Mouse (Mus musculus) embryonic facial prominence, embryonic 11.5 days (tissue): ENCODE data around the gene Gtf2h3. TPM values are rescaled to one million over a fixed set of nuclear protein-coding genes. Genes with fewer than 3 reads are reported as not detected.
"Not testable (repeated sequence)": the region's sequence is repeated elsewhere in the genome, so short reads cannot be mapped to it uniquely, and the experiment has no call there.

ENCODE experiments used
- ATAC-seq: fragments of 200-750 bp; cut with Nextera tagmentation; replicated peaks from 2 replicates; pipeline ENCODE4 v1.8.0; 2017; ENCODE audit warnings: low read depth; ENCODE audit not compliant: insufficient number of reproducible peaks, low FRiP score, low TSS enrichment
- DNase-seq: peaks from one replicate; pipeline ENCODE4 v3.0.0-alpha.2; 2015; ENCODE audit warnings: low spot score
- H3K27ac ChIP-seq: fragments of 300-500 bp; sonication (generic); replicated peaks from 2 replicates; pipeline ENCODE4 v1.5.1; 2014; ENCODE audit warnings: mild to moderate bottlenecking, low read depth, low read length, control low read depth
- H3K27me3 ChIP-seq: fragments of 300-500 bp; sonication (generic); 2 replicates; pipeline ENCODE4 v1.6.1; 2014; ENCODE audit warnings: mild to moderate bottlenecking, low read length, moderate library complexity, mixed read lengths; ENCODE audit not compliant: control insufficient read depth, insufficient read depth
- H3K36me3 ChIP-seq: fragments of 300-500 bp; sonication (generic); replicated peaks from 2 replicates; pipeline ENCODE4 v1.6.1; 2014; ENCODE audit warnings: low read depth, mild to moderate bottlenecking, low read length, moderate library complexity, mixed read lengths; ENCODE audit not compliant: control insufficient read depth, insufficient read depth
- H3K4me1 ChIP-seq: fragments of 300-500 bp; sonication (generic); 2 replicates; pipeline ENCODE4 v1.6.1; 2014; ENCODE audit warnings: low read length, mixed read lengths; ENCODE audit not compliant: control insufficient read depth, insufficient read depth
- H3K4me2 ChIP-seq: fragments of 300-500 bp; sonication (generic); 2 replicates; pipeline ENCODE4 v1.6.1; 2014; ENCODE audit warnings: low read depth, mild to moderate bottlenecking, control low read depth, low read length, moderate library complexity
- H3K4me3 ChIP-seq: fragments of 300-500 bp; sonication (generic); 2 replicates; pipeline ENCODE4 v1.5.1; 2014; ENCODE audit warnings: low read depth, low read length, control low read depth
- H3K9ac ChIP-seq: fragments of 300-500 bp; sonication (generic); replicated peaks from 2 replicates; pipeline ENCODE4 v1.6.1; 2014; ENCODE audit warnings: mild to moderate bottlenecking, control low read depth, low read length
- H3K9me3 ChIP-seq: fragments of 300-500 bp; sonication (generic); replicated peaks from 2 replicates; pipeline ENCODE4 v1.6.1; 2016; ENCODE audit warnings: mild to moderate bottlenecking, low read length, inconsistent platforms, mixed read lengths; ENCODE audit not compliant: control insufficient read depth
- WGBS: fragments of 180-500 bp; shearing (Covaris S2); extraction: QIAGEN DNeasy Blood & Tissue Kit; methylation state at CpG from one replicate; pipeline ENCODE4 v1.1.7; 2014; 5-methylcytosine and 5-hydroxymethylcytosine counted together
- polyA plus RNA-seq: library from polyadenylated mRNA; unstranded; fragments of >200 nt; fragmentation: Nextera tagmentation; extraction: Ambion mirVana; gene quantifications from 2 replicates; pipeline ENCODE4 v1.2.1, GENCODE M21; 2014

Gene Gtf2h3
- polyA plus RNA-seq, 1 experiment from 2014 or later = 90.1 TPM

DNA sequence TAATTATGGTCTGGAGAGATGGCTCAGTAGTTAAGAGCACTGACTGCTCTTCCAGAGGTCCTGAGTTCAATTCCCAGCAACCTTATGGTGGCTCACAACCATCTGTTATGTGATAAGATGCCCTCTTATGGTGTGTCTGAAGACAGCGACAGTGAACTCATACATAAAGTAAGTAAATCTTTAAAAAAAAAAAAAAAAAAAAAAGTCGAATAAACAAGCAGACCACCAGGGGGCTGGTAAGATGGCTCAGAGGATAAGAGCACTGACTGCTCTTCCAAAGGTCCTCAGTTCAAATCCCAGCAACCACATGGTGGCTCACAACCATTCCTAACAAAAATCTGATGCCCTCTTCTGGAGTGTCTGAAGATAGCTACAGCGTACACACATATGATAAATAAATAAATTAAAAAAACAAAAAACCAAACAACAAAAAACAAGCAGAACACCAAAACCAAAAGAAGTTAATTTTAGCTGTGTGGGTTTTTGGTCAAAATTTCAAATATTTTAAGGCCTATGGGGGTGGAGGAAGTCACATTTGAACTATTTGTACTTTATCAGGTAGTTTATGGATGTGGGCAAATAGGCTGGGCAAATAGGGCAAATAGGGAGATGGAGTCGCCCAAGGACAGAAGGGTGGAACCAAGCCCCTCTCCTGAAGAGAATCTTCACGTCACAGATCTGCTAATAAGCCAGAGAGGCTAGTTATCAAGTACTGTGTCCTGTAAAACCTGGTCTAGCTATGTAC lies 27.4 kb upstream of the Gtf2h3 start:
- not testable (repeated sequence) for H3K4me2 ChIP-seq, H3K4me1 ChIP-seq, H3K9me3 ChIP-seq, ATAC-seq, H3K9ac ChIP-seq, H3K27ac ChIP-seq, H3K27me3 ChIP-seq, H3K36me3 ChIP-seq
- 33% methylated on average over 5 of the region's 5 CpGs for WGBS
- H3K4me3 ChIP-seq = peak overlapping the region; percentile 78; the same call in 1 of the 2 replicates
- peak; percentile 40 for DNase-seq

DNA sequence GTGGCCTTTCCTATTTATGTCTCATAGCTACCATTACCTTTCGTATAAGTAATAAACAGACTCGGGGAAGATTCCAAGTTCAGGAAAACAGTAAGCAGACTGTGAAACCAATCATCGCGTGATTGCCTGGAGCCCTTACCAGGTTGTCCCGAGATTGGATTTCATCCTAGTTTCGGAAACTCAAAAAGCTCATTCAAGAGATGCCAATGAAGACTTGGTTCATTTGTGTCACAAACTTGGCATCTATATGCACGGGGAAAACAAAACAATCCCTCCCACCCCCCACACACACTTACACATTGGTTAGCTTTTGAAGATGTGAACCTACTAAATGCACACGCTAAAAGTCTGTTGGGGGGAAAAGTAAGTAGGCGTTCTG lies 26.9 kb upstream of the Gtf2h3 start:
- ATAC-seq (no peak), DNase-seq (peak; percentile 26)
- H3K9ac ChIP-seq = peak overlapping the region; percentile 73
- peak overlapping the region; percentile 69 for H3K4me2 ChIP-seq
- H3K9me3 ChIP-seq = no peaks in the 10 kb centered on the region
- H3K36me3 ChIP-seq = peaks cover 4% of the 10 kb centered on the region; the same call in 1 of the 2 replicates
- H3K27ac ChIP-seq = peak overlapping the region; percentile 53
- H3K4me1 ChIP-seq = no peaks in the 10 kb centered on the region
- WGBS = 11% methylated on average over 9 of the region's 9 CpGs
- H3K27me3 ChIP-seq = no peaks in the 10 kb centered on the region
- peak overlapping the region; percentile 78 for H3K4me3 ChIP-seq

DNA sequence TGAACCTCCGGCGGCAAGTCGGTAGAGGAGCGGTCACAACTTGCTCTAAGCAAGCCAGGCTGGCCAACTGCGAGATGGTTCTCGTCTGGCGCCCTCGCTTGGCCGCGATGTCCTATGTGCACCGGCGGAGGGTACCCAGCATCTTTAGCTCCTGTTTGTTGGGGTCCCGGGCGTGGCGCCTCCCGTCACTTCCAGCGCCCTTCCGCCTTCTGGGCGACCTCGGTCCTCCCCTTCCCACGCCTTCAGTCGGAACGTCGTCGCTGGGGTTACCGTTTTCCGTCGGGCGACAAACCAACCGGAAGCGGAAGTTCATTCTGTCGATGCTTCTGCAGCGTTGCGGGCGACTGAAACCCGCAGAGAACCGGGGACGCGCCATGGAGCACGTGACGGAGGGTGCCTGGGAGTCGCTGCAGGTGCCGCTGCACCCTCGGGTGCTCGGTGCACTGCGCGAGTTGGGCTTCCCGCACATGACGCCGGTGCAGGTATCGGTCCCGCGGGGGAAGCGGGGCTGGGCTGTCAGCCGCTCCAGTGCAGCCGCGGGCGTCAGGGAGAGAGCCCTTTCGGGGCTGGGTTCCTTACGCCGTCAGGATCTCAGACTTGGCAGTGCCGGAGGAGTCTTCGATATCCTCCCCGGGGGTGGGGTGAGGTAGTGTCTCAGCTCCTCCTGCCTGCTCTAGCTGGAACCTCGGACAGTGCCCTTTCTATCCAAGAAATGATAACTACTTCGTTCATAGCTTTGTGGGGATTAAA lies 26.2 kb upstream of the Gtf2h3 start, which contains the start of gene Ddx55:
Gene Ddx55, plus strand, starts transcription at position 307 of the 750 bp plus-strand sequence.
- DNase-seq (peak; percentile 97), ATAC-seq (peak; percentile 81)
- H3K9ac ChIP-seq = peak within 1 kb of the TSS; percentile 73
- peak within 1 kb of the TSS; percentile 53 for H3K27ac ChIP-seq
- H3K27me3 ChIP-seq = no peaks in the 10 kb centered on the region
- WGBS = under 1% methylated on average over 66 of the region's 66 CpGs
- peaks cover 4% of the 10 kb centered on the region; the same call in 1 of the 2 replicates for H3K36me3 ChIP-seq
- H3K4me2 ChIP-seq = peak within 1 kb of the TSS; percentile 69
- H3K4me1 ChIP-seq = no peaks in the 10 kb centered on the region
- no peaks in the 10 kb centered on the region for H3K9me3 ChIP-seq
- H3K4me3 ChIP-seq = peak within 1 kb of the TSS; percentile 78

DNA sequence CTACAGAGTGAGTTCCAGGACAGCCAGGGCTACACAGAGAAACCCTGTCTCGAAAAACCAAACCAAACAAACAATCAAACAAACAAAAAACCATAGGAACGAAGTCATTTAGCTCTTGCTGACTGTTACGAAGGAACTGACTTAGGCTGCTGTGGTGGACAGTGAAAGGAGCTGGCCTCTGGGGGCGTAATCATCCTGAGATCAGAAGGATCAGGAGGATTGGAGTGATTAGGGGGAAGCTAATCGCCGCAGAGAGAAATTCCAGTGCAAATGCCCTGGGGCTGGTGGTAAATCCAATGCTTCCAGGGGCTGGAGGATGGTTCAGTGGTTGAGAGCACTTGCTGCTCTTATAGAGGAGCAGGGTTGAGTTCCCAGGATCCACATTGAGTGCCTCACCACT lies 25.3 kb upstream of the Gtf2h3 start:
- Histone ChIP-seq H3K9me3 (no peaks in the 10 kb centered on the region), H3K4me1 (no peaks in the 10 kb centered on the region), H3K9ac (no peak overlapping the region), H3K4me2 (peak overlapping the region; percentile 69; the same call in 1 of the 2 replicates), H3K36me3 (peaks cover 4% of the 10 kb centered on the region; the same call in 1 of the 2 replicates), H3K4me3 (no peak overlapping the region), H3K27ac (no peak overlapping the region), H3K27me3 (no peaks in the 10 kb centered on the region)
- WGBS = 55% methylated on average over 6 of the region's 6 CpGs
- no peak for ATAC-seq
- no peak for DNase-seq

DNA sequence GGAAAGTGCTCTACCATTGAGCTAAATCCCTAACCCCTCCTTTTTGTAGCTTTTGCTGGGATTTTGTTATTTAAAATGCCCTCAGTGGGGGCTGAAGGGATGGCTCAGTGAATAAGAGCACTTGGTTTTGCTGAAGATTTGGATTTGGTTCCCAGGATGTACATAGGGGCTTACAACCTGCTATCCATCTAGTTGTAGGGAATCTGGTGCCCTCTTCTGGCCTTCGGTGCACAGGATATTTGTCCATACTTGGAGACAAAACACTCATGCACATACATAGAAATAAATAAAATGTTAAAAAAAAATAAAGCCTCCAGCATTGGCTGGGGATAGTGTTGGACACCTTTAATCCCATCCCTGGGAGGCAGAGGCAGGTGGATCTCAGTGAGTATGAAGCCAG lies 23.8 kb upstream of the Gtf2h3 start:
- DNase-seq = peak; percentile 39
- H3K36me3 ChIP-seq = peaks cover 4% of the 10 kb centered on the region; the same call in 1 of the 2 replicates
- ATAC-seq = no peak
- no peak overlapping the region for H3K4me3 ChIP-seq
- WGBS = 78% methylated on average over 1 of the region's 1 CpGs
- H3K4me2 ChIP-seq = no peak overlapping the region
- no peak overlapping the region for H3K9ac ChIP-seq
- H3K27ac ChIP-seq = no peak overlapping the region
- no peaks in the 10 kb centered on the region for H3K4me1 ChIP-seq
- no peaks in the 10 kb centered on the region for H3K27me3 ChIP-seq
- H3K9me3 ChIP-seq = no peaks in the 10 kb centered on the region

DNA sequence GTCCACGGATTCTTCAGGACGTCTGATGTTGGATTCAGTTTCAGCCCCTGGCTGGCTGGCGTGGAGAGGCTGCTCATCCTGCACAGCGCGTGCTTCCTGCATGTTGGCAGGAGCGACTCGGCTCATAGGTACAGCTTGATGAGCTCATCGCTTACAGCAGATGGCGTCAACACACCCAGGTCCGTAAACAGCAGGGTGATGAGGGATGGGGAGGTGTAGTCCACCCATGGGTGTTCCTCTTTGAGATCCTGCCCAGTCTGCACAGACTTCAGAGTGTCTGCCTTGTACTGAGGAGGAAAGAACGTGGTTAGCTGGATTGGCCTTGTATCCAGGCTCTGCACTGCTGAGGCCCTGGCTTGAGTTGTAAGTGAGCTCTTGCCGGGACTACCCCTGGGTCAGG lies 7.9 kb upstream of the Gtf2h3 start:
- DNase-seq (no peak), ATAC-seq (no peak)
- H3K9me3 ChIP-seq = no peaks in the 10 kb centered on the region
- no peaks in the 10 kb centered on the region for H3K4me1 ChIP-seq
- H3K9ac ChIP-seq = no peak overlapping the region
- H3K4me2 ChIP-seq = no peak overlapping the region
- 87% methylated on average over 12 of the region's 12 CpGs for WGBS
- peaks cover 10% of the 10 kb centered on the region for H3K36me3 ChIP-seq
- no peak overlapping the region for H3K27ac ChIP-seq
- H3K4me3 ChIP-seq = no peak overlapping the region
- H3K27me3 ChIP-seq = no peaks in the 10 kb centered on the region

DNA sequence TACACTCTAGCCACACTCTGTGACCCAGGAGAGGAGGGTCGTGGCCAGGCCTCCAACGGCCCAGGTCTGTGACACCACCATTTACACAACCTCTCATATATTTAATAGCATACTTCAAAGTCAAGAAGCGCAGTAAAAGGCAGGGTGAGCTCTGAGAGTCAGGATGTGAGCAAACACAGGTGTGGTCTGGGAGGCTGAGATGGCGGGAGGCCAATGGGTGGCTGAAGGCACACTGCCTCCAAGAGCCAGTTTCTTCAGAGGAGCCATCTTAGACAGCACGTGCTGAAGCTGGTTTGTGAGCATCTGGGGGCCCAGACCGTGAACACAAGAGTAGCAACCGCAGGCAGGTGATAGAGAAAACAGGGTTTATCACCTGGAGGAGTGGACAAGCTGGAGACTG lies 3.5 kb upstream of the Gtf2h3 start:
- H3K4me2 ChIP-seq = no peak overlapping the region
- H3K9me3 ChIP-seq = no peaks in the 10 kb centered on the region
- no peak for ATAC-seq
- peaks cover 3% of the 10 kb centered on the region; the same call in 1 of the 2 replicates for H3K36me3 ChIP-seq
- no peak for DNase-seq
- H3K27ac ChIP-seq = no peak overlapping the region
- 94% methylated on average over 7 of the region's 7 CpGs for WGBS
- H3K4me1 ChIP-seq = no peaks in the 10 kb centered on the region
- no peaks in the 10 kb centered on the region for H3K27me3 ChIP-seq
- no peak overlapping the region for H3K4me3 ChIP-seq
- no peak overlapping the region for H3K9ac ChIP-seq

DNA sequence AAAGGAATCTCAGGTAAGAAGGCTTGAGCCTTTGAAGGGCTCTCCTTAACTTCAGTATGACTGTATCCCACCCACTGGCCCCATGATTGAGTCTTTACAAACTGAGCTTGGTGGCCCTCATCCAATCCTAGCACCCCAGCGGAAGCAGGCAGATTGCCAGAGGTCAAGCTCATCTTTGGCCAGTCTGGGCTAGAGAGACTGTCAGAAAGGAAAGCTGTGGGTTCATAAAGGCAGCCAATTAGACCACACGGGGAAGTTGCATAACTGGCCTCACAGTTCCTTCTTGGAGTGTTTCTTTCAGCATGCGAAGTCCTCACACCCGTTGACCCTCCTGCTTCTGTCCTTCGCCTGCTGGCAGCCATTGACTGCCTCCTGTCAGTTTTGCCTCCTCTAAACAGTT lies 3.6 kb downstream of the Gtf2h3 start:
- Histone ChIP-seq H3K27ac (no peak overlapping the region), H3K4me3 (no peak overlapping the region), H3K9ac (no peak overlapping the region), H3K36me3 (no peaks in the 10 kb centered on the region; the same call in 1 of the 2 replicates), H3K4me1 (no peaks in the 10 kb centered on the region), H3K27me3 (no peaks in the 10 kb centered on the region), H3K9me3 (no peaks in the 10 kb centered on the region), H3K4me2 (no peak overlapping the region)
- 96% methylated on average over 5 of the region's 5 CpGs for WGBS
- ATAC-seq = no peak
- no peak for DNase-seq
